Mouse (Mus musculus) adrenal gland, adult 2 months (tissue): Measurements from ENCODE around the gene Cst12. TPM values are rescaled to one million over a fixed set of nuclear protein-coding genes. Genes with fewer than 3 reads are reported as not detected.

Experiments used
- polyA plus RNA-seq: library from polyadenylated mRNA; depleted of rRNA; stranded (reverse); fragments of >200 nt; gene quantifications from 2 replicates; pipeline ENCODE4 v1.2.3, GENCODE M21; 2012; rRNA removed
- total RNA-seq, 2 experiments: library from RNA; stranded (reverse); gene quantifications; 2 replicates each; pipeline ENCODE4 v1.2.3; 2021

Cst12 gene
- total and polyA plus RNA-seq, 3 experiments: not detected

Other genes with a start within 250 kb of the Cst12 start
- 10 to 100 TPM; 15.8 to 20.6 TPM for gene Nxt1, start 116.8 kb upstream of the Cst12 start, total RNA-seq
- 10.9 and 11.1 TPM in 2 replicates for gene Nxt1, start 116.8 kb upstream of the Cst12 start, polyA plus RNA-seq
- gene Gzf1, start 108.3 kb upstream of the Cst12 start, total RNA-seq: 10 to 100 TPM; 26.8 to 31.7 TPM
- 7.7 and 10.5 TPM in 2 replicates for gene Gzf1, start 108.3 kb upstream of the Cst12 start, polyA plus RNA-seq
- 1 to 10 TPM; 4.8 to 5.1 TPM for gene Napb, start 56.9 kb upstream of the Cst12 start, total RNA-seq
- 0.49 and 0.61 TPM in 2 replicates for gene Napb, start 56.9 kb upstream of the Cst12 start, polyA plus RNA-seq
- gene Cstl1, start 39.0 kb upstream of the Cst12 start, total RNA-seq: under 1 TPM in 1 of 2 experiments, not detected in 1; 0.62 TPM
- not detected in 2 replicates for gene Cstl1, start 39.0 kb upstream of the Cst12 start, polyA plus RNA-seq
- not detected for gene Cst11, start 17.9 kb upstream of the Cst12 start, total RNA-seq
- gene Cst11, start 17.9 kb upstream of the Cst12 start, polyA plus RNA-seq: not detected in 2 replicates
- not detected for gene 8030411F24Rik, start 7.4 kb upstream of the Cst12 start, total RNA-seq
- gene 8030411F24Rik, start 7.4 kb upstream of the Cst12 start, polyA plus RNA-seq: not detected in 2 replicates
- 10 to 100 TPM in 1 of 2 experiments, 1 to 10 TPM in 1; 7.7 to 81.2 TPM for gene Cst8, start 9.4 kb downstream of the Cst12 start, total RNA-seq
- 1.7 and 2.1 TPM in 2 replicates for gene Cst8, start 9.4 kb downstream of the Cst12 start, polyA plus RNA-seq
- gene Cst13, start 30.7 kb downstream of the Cst12 start, total RNA-seq: not detected
- gene Cst13, start 30.7 kb downstream of the Cst12 start, polyA plus RNA-seq: not detected in 2 replicates
- gene Cst9, start 45.8 kb downstream of the Cst12 start, total RNA-seq: not detected
- gene Cst9, start 45.8 kb downstream of the Cst12 start, polyA plus RNA-seq: not detected in 2 replicates
- 1 to 10 TPM in 1 of 2 experiments, not detected in 1; 1.7 TPM for gene 9230104L09Rik, start 75.7 kb downstream of the Cst12 start, total RNA-seq
- 0.19 TPM in 1 of 2 replicates, not detected in the other for gene 9230104L09Rik, start 75.7 kb downstream of the Cst12 start, polyA plus RNA-seq
- gene Cst3, start 86.3 kb downstream of the Cst12 start, total RNA-seq: 1,000 to 10,000 TPM in 1 of 2 experiments, 100 to 1,000 TPM in 1; 994 to 1,003 TPM
- 1,344 and 1,354 TPM in 2 replicates for gene Cst3, start 86.3 kb downstream of the Cst12 start, polyA plus RNA-seq
- not detected for gene Gm1330, start 213.9 kb downstream of the Cst12 start, total RNA-seq
- gene Gm1330, start 213.9 kb downstream of the Cst12 start, polyA plus RNA-seq: not detected in 2 replicates
- not detected for gene Gm10750, start 227.9 kb downstream of the Cst12 start, total RNA-seq
- gene Gm10750, start 227.9 kb downstream of the Cst12 start, polyA plus RNA-seq: not detected in 2 replicates